Mouse (Mus musculus) kidney, postnatal 4 days (tissue): Measurements from ENCODE around the gene Ctsa.

ENCODE experiments used
- DNase-seq, 2 experiments: peaks; one replicate each; pipeline ENCODE4 v3.0.0; 2021; ENCODE audit warnings: mixed read lengths in 2 of 2

Gene Ctsa

DNA sequence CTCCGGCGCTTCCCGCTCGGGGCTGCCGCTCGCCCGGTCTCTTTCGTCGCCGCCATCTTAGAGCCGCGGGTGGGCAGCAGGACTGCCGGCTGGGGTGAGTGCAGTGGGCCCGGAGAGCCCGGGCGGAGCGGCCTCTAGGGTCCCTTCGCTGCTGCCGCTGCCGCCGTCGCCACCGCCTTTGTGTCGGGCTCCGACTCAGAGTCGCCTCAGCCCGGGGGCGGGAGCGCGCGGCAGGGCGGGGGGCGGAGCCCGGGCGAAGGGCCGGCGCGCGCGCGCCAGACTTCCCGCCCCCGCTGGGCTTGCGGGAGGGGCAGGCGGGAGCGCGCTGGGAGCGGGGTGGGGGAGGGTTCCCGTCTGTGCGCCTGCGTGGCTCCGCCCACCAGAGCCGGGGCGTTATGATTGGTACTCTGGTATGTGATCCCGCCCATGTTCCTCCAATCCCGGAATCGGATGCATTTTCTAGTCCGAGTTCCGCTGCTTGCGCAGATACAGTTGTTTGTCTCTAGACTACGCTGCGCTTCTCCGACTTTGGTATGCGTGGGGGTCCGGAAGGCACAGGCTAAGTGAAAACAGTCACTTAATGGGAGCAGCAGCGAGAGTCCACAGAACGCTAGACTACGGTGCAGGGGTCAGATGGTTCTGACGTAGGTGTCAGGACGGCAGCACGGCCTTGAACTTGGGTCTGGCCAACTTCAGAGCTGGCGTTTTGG is 47.0 kb downstream of the Ctsa start:
- DNase-seq = peak; percentile 95 to 96

DNA sequence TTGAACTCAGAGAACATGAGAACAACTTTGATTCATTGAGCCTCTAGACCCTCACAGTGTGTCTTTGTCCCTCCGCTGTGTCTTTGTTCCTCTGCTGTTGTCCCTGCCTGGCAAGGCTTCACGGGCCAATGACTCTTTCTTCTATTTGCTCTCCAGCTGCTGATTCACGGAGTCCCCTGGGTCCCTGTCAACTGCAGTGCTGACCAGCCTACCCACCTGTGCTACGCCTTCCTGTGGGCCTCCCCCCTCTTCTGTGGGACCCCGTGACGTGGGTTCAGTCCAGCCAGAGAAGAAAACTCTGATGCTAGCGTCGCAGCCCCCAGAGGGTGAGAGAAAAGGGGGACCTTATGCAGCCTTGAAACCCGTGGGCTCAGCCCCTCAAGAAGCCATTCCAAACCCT is 49.9 kb downstream of the Ctsa start:
- DNase-seq = no peak

DNA sequence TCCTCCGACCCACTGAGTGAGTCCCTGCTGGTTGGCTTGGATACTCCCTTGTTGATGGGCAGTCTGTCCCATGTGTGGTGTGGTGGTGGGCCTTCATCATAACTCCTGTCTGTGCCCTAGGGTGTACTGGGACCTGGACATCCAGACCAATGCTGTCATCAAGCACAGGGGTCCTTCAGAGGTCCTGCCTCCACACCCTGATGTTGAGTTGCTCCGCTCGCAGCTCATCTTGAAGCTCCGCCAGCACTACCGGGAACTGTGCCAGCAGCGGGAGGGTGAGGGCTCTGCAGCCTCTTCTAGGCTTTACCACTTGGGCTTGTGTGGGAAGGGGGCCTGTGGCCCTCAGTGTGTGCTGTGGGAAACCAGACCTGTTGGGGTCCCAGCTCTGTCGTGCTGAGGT is 53.1 kb downstream of the Ctsa start:
- peak; percentile 80 to 83 for DNase-seq

DNA sequence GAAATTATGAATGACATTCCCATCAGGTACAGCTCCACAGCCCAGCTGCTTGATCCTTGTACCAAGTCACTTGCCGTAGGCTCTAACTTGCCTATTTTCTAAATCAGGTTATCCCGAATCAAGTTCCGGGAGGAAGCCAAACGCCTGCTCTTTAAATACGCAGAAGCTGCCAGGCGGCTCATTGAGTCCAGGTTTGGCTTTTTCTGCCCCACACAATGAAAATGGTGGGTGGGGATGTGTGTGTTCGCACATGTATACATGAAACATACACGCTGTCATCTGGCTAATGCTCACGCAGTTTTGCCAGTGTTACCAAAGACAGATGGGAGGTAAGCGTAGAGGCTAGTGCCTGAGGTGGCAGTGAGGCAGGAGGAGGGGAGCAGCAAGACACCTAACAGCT is 53.9 kb downstream of the Ctsa start:
- no peak for DNase-seq

DNA sequence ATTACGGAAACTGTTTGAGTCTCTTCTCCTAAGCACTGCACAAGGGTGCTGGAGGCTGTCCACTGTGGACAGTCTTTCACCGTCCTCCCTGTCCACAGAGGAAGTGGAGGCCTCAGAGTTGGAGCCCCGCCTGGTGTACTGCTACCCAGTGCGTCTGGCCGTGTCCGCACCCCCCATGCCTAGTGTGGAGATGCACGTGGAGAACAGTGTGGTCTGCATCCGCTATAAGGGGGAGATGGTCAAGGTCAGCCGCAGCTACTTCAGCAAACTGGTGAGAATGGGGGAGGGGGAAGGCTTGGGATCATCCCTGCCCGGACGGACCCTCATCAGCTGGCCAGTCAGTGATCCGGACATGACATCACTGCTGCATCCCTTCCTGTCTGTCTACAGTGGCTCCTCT is 56.3 kb downstream of the Ctsa start:
- no peak for DNase-seq

DNA sequence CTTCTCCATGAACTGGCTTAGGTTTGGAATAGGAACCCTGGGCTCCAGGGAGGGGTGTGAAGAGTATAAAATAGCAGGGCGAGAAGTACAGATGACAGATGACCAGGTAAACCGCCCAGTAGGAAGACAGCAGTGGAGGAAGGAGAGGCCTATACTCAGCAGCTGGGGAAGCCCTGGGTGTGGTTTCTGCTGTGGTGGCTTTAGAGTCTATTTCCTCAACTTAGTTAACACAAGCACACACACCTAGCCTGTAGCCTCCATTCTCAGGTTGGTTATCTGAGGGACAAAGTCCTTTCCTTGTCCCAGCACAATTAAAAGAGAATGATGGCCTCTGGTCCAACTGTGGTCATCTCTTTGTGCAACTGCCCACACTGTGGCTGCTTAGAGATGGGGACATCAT is 57.3 kb downstream of the Ctsa start:
- DNase-seq = no peak
